Mouse (Mus musculus) neutrophil, adult 59 days (primary cell): Measurements from ENCODE around the gene Trmt61a. TPM values are rescaled to one million over a fixed set of nuclear protein-coding genes. Genes with fewer than 3 reads are reported as not detected.

Experiments used
- total RNA-seq, 2 experiments: library from RNA; stranded (reverse); gene quantifications; 1 replicate in 1 of 2; 2 replicates in 1 of 2; pipeline ENCODE4 v1.2.4; 2023

Trmt61a gene
- 1 to 10 TPM; 2.7 to 4.6 TPM for total RNA-seq

DNA sequence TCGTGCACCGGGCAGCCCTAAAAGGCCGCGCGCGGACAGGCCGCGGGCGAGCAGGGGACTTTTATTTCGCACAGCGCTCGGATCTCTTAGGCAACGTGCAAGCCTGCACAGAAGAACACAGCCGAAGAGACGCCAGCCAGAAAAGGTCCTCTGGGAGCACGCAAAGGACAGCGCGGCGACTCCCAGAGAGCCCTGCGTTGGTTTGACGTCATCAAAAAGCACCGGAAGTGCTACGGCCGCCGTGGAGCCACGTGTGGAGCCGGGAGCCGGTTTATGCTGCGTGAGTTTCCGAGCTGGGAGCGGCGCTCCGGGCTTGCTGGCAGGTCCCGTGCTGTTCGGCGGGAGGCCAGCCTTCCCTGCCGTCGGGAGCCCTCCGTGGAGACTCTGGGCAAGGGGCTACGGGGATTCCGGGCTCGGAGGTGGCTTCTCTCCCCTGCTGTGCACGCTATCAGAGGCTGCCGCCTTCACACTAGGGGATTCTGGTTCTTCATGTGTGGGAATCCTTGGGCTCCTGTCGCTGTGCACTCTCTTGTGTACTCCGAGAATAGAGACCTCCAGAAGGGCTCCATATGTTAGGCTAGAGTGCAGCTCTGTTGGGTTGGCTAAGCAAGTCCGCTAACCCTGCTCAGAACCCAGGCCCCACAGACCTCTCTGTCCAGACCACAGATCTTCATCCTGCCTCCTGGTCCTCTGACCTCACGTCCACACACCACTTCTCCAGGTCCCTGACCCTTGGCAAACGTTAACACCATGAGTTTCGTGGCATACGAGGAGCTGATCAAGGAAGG is at the start of gene Trmt61a:
Trmt61a (plus strand) TSS at position 224 of the 788 bp plus-strand sequence.

DNA sequence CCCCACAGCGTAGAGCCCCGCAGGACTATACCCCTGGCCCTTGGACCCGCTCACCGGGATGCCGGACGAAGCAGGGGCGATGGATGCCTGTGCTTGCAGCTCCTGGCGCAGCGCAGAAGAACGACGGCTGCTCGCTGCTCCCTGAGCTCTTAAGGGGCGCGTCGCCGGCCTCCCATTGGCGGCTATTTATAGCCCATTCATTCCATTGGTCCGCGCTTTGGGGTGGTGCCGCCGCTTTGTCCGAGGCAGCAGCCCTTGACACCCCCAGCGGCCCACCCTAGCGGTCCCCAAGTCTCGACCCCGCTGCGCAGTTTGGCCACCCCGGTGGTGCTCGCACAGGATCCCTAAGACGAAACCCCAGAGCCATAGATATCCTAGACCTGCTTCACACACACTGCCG is 5.7 kb upstream of the Trmt61a start, which contains the start of gene Ckb:
Ckb (minus strand) TSS at position 163 of the 400 bp plus-strand sequence.

GRCm38 (mm10) chr12:111713004-111713651 is 35.2 kb downstream of the Trmt61a start, which contains the start of the genes Bag5 and Apopt1:
TSS of gene Bag5 (minus strand) at chr12:111713257.
TSS of gene Apopt1 (plus strand) at chr12:111713261.

Other genes starting within 250 kb of the Trmt61a start
- gene Tnfaip2, start 235.6 kb upstream of the Trmt61a start, total RNA-seq: 100 to 1,000 TPM; 216 to 263 TPM
- under 1 TPM in 1 of 2 experiments, not detected in 1; 0.31 TPM for gene Gm266, start 192.3 kb upstream of the Trmt61a start, total RNA-seq
- 100 to 1,000 TPM; 661 TPM for gene Eif5, start 140.1 kb upstream of the Trmt61a start, total RNA-seq
- gene Mark3, start 103.6 kb upstream of the Trmt61a start, total RNA-seq: 10 to 100 TPM; 55.4 to 63.9 TPM
- 1 to 10 TPM; 3.1 to 5.9 TPM for gene Ckb, start 5.8 kb upstream of the Trmt61a start, total RNA-seq
- 1 to 10 TPM; 7.9 to 9.7 TPM for gene Bag5, start 35.2 kb downstream of the Trmt61a start, total RNA-seq
- gene Apopt1, start 35.2 kb downstream of the Trmt61a start, total RNA-seq: 10 to 100 TPM; 13.2 to 16.8 TPM
- gene Klc1, start 80.7 kb downstream of the Trmt61a start, total RNA-seq: 10 to 100 TPM; 47.0 to 50.7 TPM
- 1 to 10 TPM; 3.4 to 5.9 TPM for gene Xrcc3, start 135.8 kb downstream of the Trmt61a start, total RNA-seq
- 1 to 10 TPM; 1.8 to 5.1 TPM for gene Zfyve21, start 136.1 kb downstream of the Trmt61a start, total RNA-seq
- 1 to 10 TPM; 2.1 to 2.3 TPM for gene Ppp1r13b, start 230.0 kb downstream of the Trmt61a start, total RNA-seq